Mouse (Mus musculus) kidney, embryonic 14.5 days (tissue): ENCODE results near the gene Atp9a. TPM values are rescaled to one million over a fixed set of nuclear protein-coding genes. Genes with fewer than 3 reads are reported as not detected.

Experiments used
- ATAC-seq: fragments of 200-750 bp; cut with Nextera tagmentation; 2 replicates; pipeline ENCODE4 v1.8.0; 2017; ENCODE audit warnings: moderate number of reproducible peaks, mild to moderate bottlenecking, moderate TSS enrichment, moderate library complexity; ENCODE audit not compliant: low FRiP score, low TSS enrichment
- H3K27ac ChIP-seq: fragments of 300-500 bp; sonication (generic); 2 replicates; pipeline ENCODE4 v1.5.1; 2014; ENCODE audit warnings: low read depth, mild to moderate bottlenecking, low read length, moderate library complexity, mixed read lengths
- H3K27me3 ChIP-seq: fragments of 300-500 bp; sonication (generic); 2 replicates; pipeline ENCODE4 v1.6.1; 2014; ENCODE audit warnings: mild to moderate bottlenecking, low read length; ENCODE audit not compliant: control insufficient read depth, insufficient read depth
- H3K36me3 ChIP-seq: fragments of 300-500 bp; sonication (generic); 2 replicates; pipeline ENCODE4 v1.6.1; 2014; ENCODE audit warnings: low read length, mixed read lengths; ENCODE audit not compliant: control insufficient read depth, insufficient read depth
- H3K4me1 ChIP-seq: fragments of 300-500 bp; sonication (generic); 2 replicates; pipeline ENCODE4 v1.6.1; 2014; ENCODE audit warnings: low read length, mixed read lengths; ENCODE audit not compliant: control insufficient read depth, insufficient read depth
- H3K4me2 ChIP-seq: fragments of 300-500 bp; sonication (generic); replicated peaks from 2 replicates; pipeline ENCODE4 v1.6.1; 2014; ENCODE audit warnings: low read depth, mild to moderate bottlenecking, low read length
- H3K4me3 ChIP-seq: fragments of 300-500 bp; sonication (generic); 2 replicates; pipeline ENCODE4 v1.5.1; 2014; ENCODE audit warnings: mild to moderate bottlenecking, low read length
- H3K9ac ChIP-seq: fragments of 300-500 bp; sonication (generic); 2 replicates; pipeline ENCODE4 v1.6.1; 2014; ENCODE audit warnings: low read depth, mild to moderate bottlenecking, low read length, moderate library complexity
- H3K9me3 ChIP-seq: fragments of 300-500 bp; sonication (generic); 2 replicates; pipeline ENCODE4 v1.6.1; 2016; ENCODE audit warnings: low read length; ENCODE audit not compliant: control insufficient read depth
- WGBS: fragments of 180-500 bp; shearing (Covaris S2); extraction: QIAGEN DNeasy Blood & Tissue Kit; methylation state at CpG from one replicate; pipeline ENCODE4 v1.1.7; 2014; 5-methylcytosine and 5-hydroxymethylcytosine counted together
- polyA plus RNA-seq: library from polyadenylated mRNA; unstranded; fragments of >200 nt; fragmentation: Nextera tagmentation; extraction: Ambion mirVana; gene quantifications from 2 replicates; pipeline ENCODE4 v1.2.1, GENCODE M21; 2014

Gene Atp9a
- polyA plus RNA-seq, 1 experiment from 2014 or later, result 8.0 TPM

GRCm38 (mm10) chr2:168627829-168628770 lies 114.1 kb downstream of the Atp9a start:
- 66% methylated on average over 20 of the region's 20 CpGs for WGBS
- no peak overlapping the region for H3K4me2 ChIP-seq
- H3K4me3 ChIP-seq, result no peak overlapping the region
- H3K9ac ChIP-seq, result no peak overlapping the region
- 0 out of 2 replicates have a peak, but pooled peaks have one; percentile 4 for ATAC-seq
- H3K27ac ChIP-seq, result no peak overlapping the region
- H3K9me3 ChIP-seq, result no peaks in the 10 kb centered on the region; the same call in 1 of the 2 replicates
- H3K27me3 ChIP-seq, result no peaks in the 10 kb centered on the region
- H3K4me1 ChIP-seq, result 0 out of 2 replicates have a peak, but pooled peaks cover under 1% of the 10 kb centered on the region
- no peaks in the 10 kb centered on the region for H3K36me3 ChIP-seq

- Histone ChIP-seq H3K4me1 (no peaks in the 10 kb centered on the region), H3K4me3 (no peak overlapping the region), H3K9me3 (no peaks in the 10 kb centered on the region; the same call in 1 of the 2 replicates), H3K4me2 (no peak overlapping the region), H3K27ac (no peak overlapping the region), H3K36me3 (no peaks in the 10 kb centered on the region), H3K27me3 (no peaks in the 10 kb centered on the region), H3K9ac (no peak overlapping the region)
- WGBS, result 79% methylated on average over 9 of the region's 9 CpGs
- no peak for ATAC-seq
These were observed 115.8 kb downstream of the Atp9a start for GRCm38 (mm10) chr2:168626385-168626784.

GRCm38 (mm10) chr2:168625091-168625490 lies 117.1 kb downstream of the Atp9a start:
- Histone ChIP-seq H3K4me3 (no peak overlapping the region), H3K4me1 (no peaks in the 10 kb centered on the region), H3K9ac (no peak overlapping the region), H3K9me3 (no peaks in the 10 kb centered on the region; the same call in 1 of the 2 replicates), H3K27me3 (no peaks in the 10 kb centered on the region), H3K4me2 (no peak overlapping the region), H3K36me3 (no peaks in the 10 kb centered on the region), H3K27ac (no peak overlapping the region)
- no peak for ATAC-seq
- 78% methylated on average over 4 of the region's 4 CpGs for WGBS

GRCm38 (mm10) chr2:168621111-168621802 lies 121.0 kb downstream of the Atp9a start:
- no peak overlapping the region for H3K27ac ChIP-seq
- no peak overlapping the region for H3K9ac ChIP-seq
- no peak for ATAC-seq
- 0 out of 2 replicates have a peak, but pooled peaks cover 3% of the 10 kb centered on the region for H3K4me1 ChIP-seq
- H3K9me3 ChIP-seq, result no peaks in the 10 kb centered on the region; the same call in 1 of the 2 replicates
- no peaks in the 10 kb centered on the region for H3K36me3 ChIP-seq
- no peak overlapping the region for H3K4me3 ChIP-seq
- 88% methylated on average over 11 of the region's 11 CpGs for WGBS
- no peaks in the 10 kb centered on the region for H3K27me3 ChIP-seq
- no peak overlapping the region for H3K4me2 ChIP-seq

GRCm38 (mm10) chr2:168618205-168618717 lies 123.9 kb downstream of the Atp9a start:
- Histone ChIP-seq H3K27ac (no peak overlapping the region), H3K9ac (no peak overlapping the region), H3K4me1 (peaks cover 15% of the 10 kb centered on the region), H3K27me3 (no peaks in the 10 kb centered on the region), H3K4me2 (no peak overlapping the region), H3K9me3 (no peaks in the 10 kb centered on the region), H3K4me3 (no peak overlapping the region), H3K36me3 (no peaks in the 10 kb centered on the region)
- peak; percentile 16; the same call in 1 of the 2 replicates for ATAC-seq
- 28% methylated on average over 15 of the region's 15 CpGs for WGBS

GRCm38 (mm10) chr2:168615160-168615559 lies 127.0 kb downstream of the Atp9a start:
- Histone ChIP-seq H3K27ac (no peak overlapping the region), H3K9ac (no peak overlapping the region), H3K4me1 (peaks cover 17% of the 10 kb centered on the region), H3K4me3 (no peak overlapping the region), H3K4me2 (no peak overlapping the region), H3K9me3 (no peaks in the 10 kb centered on the region), H3K36me3 (no peaks in the 10 kb centered on the region), H3K27me3 (no peaks in the 10 kb centered on the region)
- ATAC-seq, result no peak
- 78% methylated on average over 3 of the region's 3 CpGs for WGBS

- H3K9ac ChIP-seq, result no peak overlapping the region
- ATAC-seq, result no peak
- H3K4me3 ChIP-seq, result no peak overlapping the region
- no peaks in the 10 kb centered on the region for H3K36me3 ChIP-seq
- H3K4me2 ChIP-seq, result no peak overlapping the region
- H3K4me1 ChIP-seq, result peaks cover 17% of the 10 kb centered on the region
- no peak overlapping the region for H3K27ac ChIP-seq
- no peaks in the 10 kb centered on the region for H3K9me3 ChIP-seq
- no peaks in the 10 kb centered on the region for H3K27me3 ChIP-seq
- 72% methylated on average over 18 of the region's 18 CpGs for WGBS
These were observed 127.9 kb downstream of the Atp9a start for GRCm38 (mm10) chr2:168614170-168614872.

- ATAC-seq, result peak; percentile 47; the same call in 1 of the 2 replicates
- 17% methylated on average over 13 of the region's 13 CpGs for WGBS
- Histone ChIP-seq H3K4me1 (peaks cover 17% of the 10 kb centered on the region), H3K27me3 (no peaks in the 10 kb centered on the region), H3K4me2 (no peak overlapping the region), H3K36me3 (no peaks in the 10 kb centered on the region), H3K27ac (no peak overlapping the region), H3K4me3 (no peak overlapping the region), H3K9me3 (no peaks in the 10 kb centered on the region), H3K9ac (no peak overlapping the region)
These were observed 128.9 kb downstream of the Atp9a start for GRCm38 (mm10) chr2:168613092-168613880.
